Mouse (Mus musculus): ENCODE data around the gene Chd9.

DNA sequence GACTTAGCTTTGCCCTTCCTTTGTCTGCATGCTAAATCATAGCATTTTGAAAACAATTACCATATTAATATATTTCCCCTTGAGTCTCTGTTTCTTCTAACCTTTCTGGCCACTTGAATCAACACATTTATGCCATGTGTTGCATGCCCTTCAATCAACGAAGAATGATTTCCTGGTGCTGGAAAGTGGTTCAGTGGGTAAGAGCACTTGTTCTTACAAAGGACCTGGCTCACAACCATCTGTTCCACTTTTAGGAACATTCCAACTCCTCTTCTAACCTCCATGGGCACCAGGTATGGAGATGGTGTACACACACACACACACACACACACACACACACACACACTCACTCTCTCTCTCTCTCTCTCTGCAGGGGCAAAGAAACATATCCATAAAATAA is 210.5 kb downstream of the Chd9 start:
- no peak for TF ChIP-seq CTCF (IDR thresholded peaks at IDR 0.05; ENCODE audit: low read depth, low read length)
- TF ChIP-seq EP300 (IDR thresholded peaks at IDR 0.05; ENCODE audit: insufficient read depth, low read depth, low read length), result no peak

Measured in ES-Bruce4 (cell line).